8 mouse cellular contexts compared by ENCODE assay signal in genomic region chr8:66860921-66861588, GRCm38 (mm10). TPM values are rescaled to one million over a fixed set of nuclear protein-coding genes. Genes with fewer than 3 reads are reported as not detected.
DNase-seq lines count a peak whose midpoint lies in the region; ATAC-seq and TF ChIP-seq lines count a peak whose summit lies in the region.

No protein-coding gene starts in this region.

- TF ChIP-seq CTCF in lung, adult 2 months (IDR thresholded peaks at IDR 0.05; ENCODE audit: insufficient read depth, low read length) = no peak

- no peaks in the 10 kb centered on the region for H3K27me3 ChIP-seq in heart, embryonic 10.5 days (ENCODE audit: insufficient read depth, poor library complexity, severe bottlenecking)
- H3K27me3 ChIP-seq in neural tube, embryonic 14.5 days (ENCODE audit: control insufficient read depth, insufficient read depth, low read length) = no peaks in the 10 kb centered on the region

- peak overlapping the region; percentile 90 for H3K27ac ChIP-seq in heart, embryonic 10.5 days
- no peak overlapping the region for H3K27ac ChIP-seq in neural tube, embryonic 14.5 days (ENCODE audit: low read depth, low read length)

- peak overlapping the region; percentile 83 for H3K4me2 ChIP-seq in neural tube, embryonic 14.5 days (ENCODE audit: low read depth, low read length)

- peak overlapping the region; percentile 91 for H3K4me3 ChIP-seq in heart, embryonic 10.5 days
- H3K4me3 ChIP-seq in lung, adult 2 months (replicated peaks; ENCODE audit: extremely low read depth, low read depth, low read length) = peak overlapping the region; percentile 65
- H3K4me3 ChIP-seq in neural tube, embryonic 14.5 days (ENCODE audit: low read depth, low read length) = peak overlapping the region; percentile 62

- peaks cover 6% of the 10 kb centered on the region; the same call in 1 of the 2 replicates for H3K36me3 ChIP-seq in heart, embryonic 10.5 days
- no peaks in the 10 kb centered on the region for H3K36me3 ChIP-seq in neural tube, embryonic 14.5 days (ENCODE audit: control insufficient read depth, insufficient read depth, low read length)

- TF ChIP-seq POLR2A in lung, adult 2 months (IDR thresholded peaks at IDR 0.05; ENCODE audit: borderline replicate concordance, extremely low read depth, low read depth, low read length) = no peak

- peak; percentile 6 for ATAC-seq in activated CD4-positive, CD25-positive, alpha-beta regulatory T cell, adult 4 months
- peak; percentile 72; the same call in 1 of the 2 replicates for ATAC-seq in neural tube, embryonic 14.5 days (ENCODE audit: low read depth)

- under 1% methylated on average over 44 of the region's 46 CpGs for WGBS in heart, embryonic 10.5 days
- 3% methylated on average over 41 of the region's 46 CpGs for WGBS in lung, adult 2 months
- WGBS in neural tube, embryonic 14.5 days = under 1% methylated on average over 39 of the region's 46 CpGs

- peak overlapping the region; percentile 70 for H3K9ac ChIP-seq in neural tube, embryonic 14.5 days (replicated peaks; ENCODE audit: low read depth, low read length)

- peaks cover 16% of the 10 kb centered on the region for H3K4me1 ChIP-seq in heart, embryonic 10.5 days
- H3K4me1 ChIP-seq in lung, adult 2 months (ENCODE audit: control insufficient read depth, insufficient read depth, low read length) = peaks cover 3% of the 10 kb centered on the region
- H3K4me1 ChIP-seq in neural tube, embryonic 14.5 days (ENCODE audit: control insufficient read depth, insufficient read depth, low read length) = peaks cover 15% of the 10 kb centered on the region

- H3K9me3 ChIP-seq in heart, embryonic 10.5 days = no peaks in the 10 kb centered on the region
- H3K9me3 ChIP-seq in neural tube, embryonic 14.5 days (ENCODE audit: control insufficient read depth, low read length) = no peaks in the 10 kb centered on the region

- peak; percentile 39 for DNase-seq in CD4-positive helper T cell, adult 2 months (ENCODE audit: low read depth, low spot score)
- DNase-seq in embryo, embryonic 11.5 days (ENCODE audit: low read depth, low spot score) = peak; percentile 23
- peak; percentile 77 for DNase-seq in heart, embryonic 10.5 days (ENCODE audit: low spot score)
- peak; percentile 7 for DNase-seq in kidney, adult 8-10 months
- DNase-seq in lung, adult 2 months = peak; percentile 17
- DNase-seq in thymus, postnatal 36 days = peak; percentile 27 to 50

RNA-seq across cellular contexts. Expression of gene Naf1, which starts 1.0 kb away (rescaled TPM):
- 1 to 10 TPM; 1.1 to 1.5 TPM for polyA plus RNA-seq in activated CD4-positive, CD25-positive, alpha-beta regulatory T cell, adult 4 months (2017; shearing (Covaris generic))
- polyA plus RNA-seq in heart, embryonic 10.5 days (2016; fragmentation: Nextera tagmentation; extraction: Ambion mirVana) = 1.8 and 3.7 TPM in 2 replicates
- polyA plus RNA-seq in lung, adult 2 months (2012; rRNA removed) = 5.1 and 9.7 TPM in 2 replicates
- polyA plus RNA-seq in neural tube, embryonic 14.5 days (2014; fragmentation: Nextera tagmentation; extraction: Ambion mirVana) = 3.5 and 4.4 TPM in 2 replicates

Comparison
In these comparisons a context has a peak if more than half of its experiments do, and no peak if none do; other contexts are left out.
1. DNase-seq: peak in every context shown above with its lines; median percentile 77 in heart, embryonic 10.5 days; 39 in CD4-positive helper T cell, adult 2 months; 38 in thymus, postnatal 36 days; 23 in embryo, embryonic 11.5 days; 17 in lung, adult 2 months; 7 in kidney, adult 8-10 months.